Mouse (Mus musculus) midbrain, postnatal 0 days (tissue): Measurements from ENCODE around the gene Rasa1. TPM values are rescaled to one million over a fixed set of nuclear protein-coding genes. Genes with fewer than 3 reads are reported as not detected.

ENCODE experiments used
- ATAC-seq: fragments of 200-750 bp; cut with Nextera tagmentation; 2 replicates; pipeline ENCODE4 v1.8.0; 2017; ENCODE audit warnings: moderate number of reproducible peaks, mild to moderate bottlenecking, moderate TSS enrichment, moderate library complexity; ENCODE audit not compliant: low FRiP score
- DNase-seq: peaks from one replicate; pipeline ENCODE4 v3.0.0-alpha.2; 2015; ENCODE audit warnings: low spot score
- H3K27ac ChIP-seq: fragments of 300-500 bp; sonication (generic); 2 replicates; pipeline ENCODE4 v1.5.1; 2014; ENCODE audit warnings: low read depth, mild to moderate bottlenecking, low read length, mixed read lengths
- H3K27me3 ChIP-seq: fragments of 300-500 bp; sonication (generic); 2 replicates; pipeline ENCODE4 v1.6.1; 2014; ENCODE audit warnings: low read length, control low read depth, mixed read lengths; ENCODE audit not compliant: insufficient read depth
- H3K36me3 ChIP-seq: fragments of 300-500 bp; sonication (generic); 2 replicates; pipeline ENCODE4 v1.6.1; 2014; ENCODE audit warnings: low read length, control low read depth, mixed read lengths; ENCODE audit not compliant: insufficient read depth
- H3K4me1 ChIP-seq: fragments of 300-500 bp; sonication (generic); 2 replicates; pipeline ENCODE4 v1.6.1; 2014; ENCODE audit warnings: mild to moderate bottlenecking, control low read depth, antibody characterized with exemption, low read length, mixed read lengths; ENCODE audit not compliant: insufficient read depth
- H3K4me2 ChIP-seq: fragments of 300-500 bp; sonication (generic); 2 replicates; pipeline ENCODE4 v1.6.1; 2014; ENCODE audit warnings: low read depth, mild to moderate bottlenecking, low read length, mixed read lengths; ENCODE audit not compliant: poor library complexity, severe bottlenecking
- H3K4me3 ChIP-seq: fragments of 300-500 bp; sonication (generic); 2 replicates; pipeline ENCODE4 v1.5.1; 2014; ENCODE audit warnings: low read depth, mild to moderate bottlenecking, low read length, moderate library complexity
- H3K9ac ChIP-seq: fragments of 300-500 bp; sonication (generic); replicated peaks from 2 replicates; pipeline ENCODE4 v1.6.1; 2014; ENCODE audit warnings: mild to moderate bottlenecking, low read length, moderate library complexity, mixed read lengths; ENCODE audit not compliant: poor library complexity, severe bottlenecking
- H3K9me3 ChIP-seq: fragments of 300-500 bp; sonication (generic); 2 replicates; pipeline ENCODE4 v1.6.1; 2016; ENCODE audit warnings: low read length, control low read depth
- CTCF ChIP-seq: IDR thresholded peaks from 2 replicates; pipeline ENCODE4 v1.5.1; 2016; ENCODE audit warnings: antibody characterized with exemption, mild to moderate bottlenecking
- WGBS: fragments of 180-500 bp; shearing (Covaris S2); extraction: QIAGEN DNeasy Blood & Tissue Kit; methylation state at CpG from one replicate; pipeline ENCODE4 v1.1.7; 2014; 5-methylcytosine and 5-hydroxymethylcytosine counted together
- polyA plus RNA-seq: library from polyadenylated mRNA; unstranded; fragments of >200 nt; fragmentation: Nextera tagmentation; extraction: Ambion mirVana; gene quantifications from 2 replicates; pipeline ENCODE4 v1.2.1, GENCODE M21; 2015
- total RNA-seq: library from RNA; depleted of rRNA; stranded (reverse); fragments of >200 nt; gene quantifications from 2 replicates; pipeline ENCODE4 v1.2.3, GENCODE M21; 2014

The Rasa1 gene
- total and polyA plus RNA-seq, 2 experiments from 2014 or later = 49.1 to 74.0 TPM

DNA sequence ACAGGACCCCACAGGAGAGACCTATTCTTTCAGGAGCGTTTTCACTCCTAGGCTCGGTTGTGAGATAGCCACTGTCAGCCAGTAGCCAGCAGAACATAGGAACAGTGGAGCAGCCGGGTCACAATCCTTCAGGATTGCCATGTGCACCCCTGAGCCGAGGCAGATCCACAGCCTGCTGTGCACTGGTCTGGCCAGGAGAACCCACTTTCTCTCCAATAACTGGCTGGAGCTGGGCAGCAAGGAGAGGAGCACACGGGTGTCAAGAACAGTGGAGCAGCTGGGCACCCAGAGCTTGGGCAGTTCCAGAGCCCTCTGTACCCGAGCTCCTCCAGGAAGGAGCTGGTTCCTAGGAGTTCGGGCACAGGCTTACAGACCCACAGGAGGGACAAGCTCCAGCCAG, 50.2 kb downstream of the Rasa1 start:
- WGBS = 96% methylated on average over 7 of the region's 7 CpGs
- Histone ChIP-seq H3K9ac (no peak overlapping the region), H3K27me3 (no peaks in the 10 kb centered on the region), H3K36me3 (peaks cover 3% of the 10 kb centered on the region; the same call in 1 of the 2 replicates), H3K4me2 (no peak overlapping the region), H3K9me3 (no peaks in the 10 kb centered on the region), H3K4me1 (no peaks in the 10 kb centered on the region), H3K27ac (no peak overlapping the region), H3K4me3 (no peak overlapping the region)
- TF ChIP-seq CTCF = no peak
- ATAC-seq = no peak
- DNase-seq = no peak

DNA sequence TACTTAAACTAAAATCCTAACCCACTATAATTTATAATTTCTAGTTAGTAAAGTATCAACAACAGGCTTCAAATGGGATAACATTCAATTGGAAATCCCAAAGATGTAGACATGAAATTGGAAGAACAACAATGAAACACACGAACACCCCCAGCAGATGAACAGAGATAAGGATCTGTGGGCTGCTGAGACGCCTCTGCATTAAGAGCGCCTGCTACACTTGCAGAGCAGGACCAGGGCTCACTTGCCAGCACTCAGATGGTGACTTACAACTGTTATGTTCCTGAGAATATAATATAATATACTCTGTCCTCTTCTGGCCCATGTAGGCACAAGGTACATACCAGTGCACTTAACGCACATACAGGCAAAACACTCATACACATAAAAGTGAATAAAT, 70.3 kb downstream of the Rasa1 start:
- Histone ChIP-seq H3K27ac (no peak overlapping the region), H3K4me1 (no peaks in the 10 kb centered on the region), H3K4me2 (no peak overlapping the region), H3K9ac (no peak overlapping the region), H3K4me3 (no peak overlapping the region), H3K36me3 (peaks cover 15% of the 10 kb centered on the region), H3K9me3 (no peaks in the 10 kb centered on the region), H3K27me3 (no peaks in the 10 kb centered on the region)
- TF ChIP-seq CTCF = no peak
- WGBS = 86% methylated on average over 4 of the region's 4 CpGs
- ATAC-seq = no peak
- no peak for DNase-seq

GRCm38 (mm10) chr13:85210353-85210752, 78.6 kb downstream of the Rasa1 start:
- H3K9me3 ChIP-seq = no peaks in the 10 kb centered on the region
- no peak for ATAC-seq
- WGBS = 77% methylated on average over 1 of the region's 1 CpGs
- no peak for TF ChIP-seq CTCF
- H3K4me1 ChIP-seq = no peaks in the 10 kb centered on the region
- H3K9ac ChIP-seq = no peak overlapping the region
- no peak overlapping the region for H3K4me3 ChIP-seq
- no peak overlapping the region for H3K27ac ChIP-seq
- peak; percentile 2 for DNase-seq
- no peaks in the 10 kb centered on the region for H3K27me3 ChIP-seq
- H3K4me2 ChIP-seq = no peak overlapping the region
- peaks cover 3% of the 10 kb centered on the region; the same call in 1 of the 2 replicates for H3K36me3 ChIP-seq

- ATAC-seq (no peak), DNase-seq (no peak)
- TF ChIP-seq CTCF = no peak
- no peak overlapping the region for H3K9ac ChIP-seq
- 98% methylated on average over 6 of the region's 6 CpGs for WGBS
- no peaks in the 10 kb centered on the region for H3K9me3 ChIP-seq
- no peaks in the 10 kb centered on the region for H3K4me1 ChIP-seq
- H3K27ac ChIP-seq = no peak overlapping the region
- H3K36me3 ChIP-seq = peaks cover 4% of the 10 kb centered on the region
- H3K27me3 ChIP-seq = no peaks in the 10 kb centered on the region
- no peak overlapping the region for H3K4me2 ChIP-seq
- no peak overlapping the region for H3K4me3 ChIP-seq
These were observed 80.3 kb downstream of the Rasa1 start for GRCm38 (mm10) chr13:85208656-85209055.

GRCm38 (mm10) chr13:85207493-85207892, 81.4 kb downstream of the Rasa1 start:
- 71% methylated on average over 2 of the region's 2 CpGs for WGBS
- TF ChIP-seq CTCF = peak; percentile 70
- Histone ChIP-seq H3K9me3 (no peaks in the 10 kb centered on the region), H3K4me1 (no peaks in the 10 kb centered on the region), H3K4me3 (no peak overlapping the region), H3K36me3 (peaks cover 8% of the 10 kb centered on the region), H3K9ac (no peak overlapping the region), H3K4me2 (no peak overlapping the region), H3K27me3 (no peaks in the 10 kb centered on the region), H3K27ac (no peak overlapping the region)
- DNase-seq = peak; percentile 16
- 0 out of 2 replicates have a peak, but pooled peaks have one; percentile 34 for ATAC-seq

DNA sequence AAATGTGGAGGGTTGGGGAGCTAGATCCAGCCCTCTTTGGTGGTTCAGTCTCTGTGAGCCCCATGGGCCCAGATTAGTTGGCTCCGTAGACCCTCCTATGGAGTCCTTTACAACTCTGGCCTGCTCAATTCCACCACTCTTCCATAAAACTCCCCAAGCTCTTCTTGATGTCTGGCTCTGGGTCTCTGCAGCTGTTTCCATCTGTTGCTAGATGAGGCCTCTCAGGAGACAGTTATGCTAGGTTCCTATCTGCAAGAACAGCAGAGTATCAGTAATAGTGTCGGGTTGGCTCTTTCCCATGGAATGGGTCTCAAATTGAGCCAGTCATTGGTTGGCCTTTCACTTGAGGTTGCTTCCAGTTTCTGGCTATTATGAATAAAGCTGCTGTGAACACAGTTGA, 97.7 kb downstream of the Rasa1 start:
- no peak for ATAC-seq
- H3K4me1 ChIP-seq = no peaks in the 10 kb centered on the region

More for the DNA sequence above, 97.7 kb downstream of the Rasa1 start:
- DNase-seq = no peak
- Histone ChIP-seq H3K9ac (no peak overlapping the region), H3K27me3 (no peaks in the 10 kb centered on the region), H3K36me3 (peaks cover 2% of the 10 kb centered on the region; the same call in 1 of the 2 replicates), H3K27ac (no peak overlapping the region), H3K4me3 (no peak overlapping the region), H3K4me2 (no peak overlapping the region), H3K9me3 (no peaks in the 10 kb centered on the region)
- TF ChIP-seq CTCF = no peak
- WGBS = 100% methylated on average over 2 of the region's 2 CpGs
